Mouse (Mus musculus) kidney, postnatal 4 days (tissue): Measurements from ENCODE around the gene Gm3776.
"Not testable (repeated sequence)": the region's sequence is repeated elsewhere in the genome, so short reads cannot be mapped to it uniquely, and the experiment has no call there.

Experiments
- DNase-seq, 2 experiments: peaks; one replicate each; pipeline ENCODE4 v3.0.0; 2021; ENCODE audit warnings: mixed read lengths in 2 of 2

Gene Gm3776

DNA sequence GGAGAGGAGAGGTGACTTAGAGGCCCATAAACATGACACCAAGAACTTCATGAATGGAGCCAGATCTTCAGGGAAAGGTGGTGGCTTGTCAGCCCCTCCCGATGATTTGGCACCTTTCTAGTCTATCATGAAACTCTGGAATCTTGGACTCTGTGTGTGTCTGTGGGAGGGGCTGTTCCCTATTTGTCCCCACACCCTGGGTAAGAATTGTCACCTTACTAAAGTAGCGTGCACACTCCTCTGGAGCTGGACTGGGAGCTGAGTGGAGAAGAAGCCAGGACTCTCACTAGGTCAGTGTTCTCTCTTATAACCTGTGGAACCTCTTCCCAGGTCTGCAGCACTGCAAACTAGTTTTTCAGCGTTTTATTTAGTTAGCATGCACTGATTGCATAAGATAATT is at the start of gene Gm3776:
Gene Gm3776 (plus strand): TSS at position 216 of the 400 bp plus-strand sequence.
- DNase-seq, result not testable (repeated sequence)

DNA sequence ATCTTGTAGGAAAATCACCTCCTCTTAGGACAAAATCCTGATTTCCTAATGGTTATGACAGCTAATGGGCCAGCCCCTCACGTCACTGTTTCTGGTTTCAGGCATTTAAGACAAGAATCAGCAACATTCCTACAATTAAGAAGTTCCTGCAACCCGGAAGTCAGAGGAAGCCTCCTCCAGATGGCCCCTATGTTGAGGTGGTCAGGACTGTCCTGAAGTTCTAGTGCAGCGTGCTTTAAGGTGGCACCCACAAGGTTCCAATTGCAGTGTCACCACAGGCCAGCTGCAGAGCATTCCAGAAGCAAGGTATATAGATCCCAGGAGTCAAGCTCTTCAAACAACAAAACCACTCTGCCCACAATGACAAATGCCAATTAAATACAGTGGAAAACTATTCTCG is 48.0 kb upstream of the Gm3776 start:
- DNase-seq, result no peak

DNA sequence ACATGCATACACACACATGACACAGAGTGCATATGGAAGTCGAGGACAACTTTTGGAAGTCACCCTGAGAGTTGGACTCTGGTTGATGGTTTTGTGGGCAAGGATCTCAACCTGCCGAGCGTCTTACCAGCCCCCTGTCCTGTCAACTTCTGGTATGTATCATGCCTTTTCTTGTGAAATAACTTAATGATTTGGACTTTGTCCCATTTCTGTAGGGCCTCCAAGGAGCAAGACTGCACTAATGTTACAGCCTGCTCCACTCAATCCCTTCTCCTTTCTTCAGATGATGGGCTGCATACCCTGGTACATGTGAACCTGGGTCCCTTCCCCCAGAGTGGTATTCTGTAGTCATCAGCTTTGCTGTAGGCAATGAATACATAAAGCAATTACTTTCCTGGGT is 46.9 kb upstream of the Gm3776 start:
- no peak for DNase-seq

GRCm38 (mm10) chr9:78210821-78211220 is 46.1 kb upstream of the Gm3776 start:
- no peak for DNase-seq

DNA sequence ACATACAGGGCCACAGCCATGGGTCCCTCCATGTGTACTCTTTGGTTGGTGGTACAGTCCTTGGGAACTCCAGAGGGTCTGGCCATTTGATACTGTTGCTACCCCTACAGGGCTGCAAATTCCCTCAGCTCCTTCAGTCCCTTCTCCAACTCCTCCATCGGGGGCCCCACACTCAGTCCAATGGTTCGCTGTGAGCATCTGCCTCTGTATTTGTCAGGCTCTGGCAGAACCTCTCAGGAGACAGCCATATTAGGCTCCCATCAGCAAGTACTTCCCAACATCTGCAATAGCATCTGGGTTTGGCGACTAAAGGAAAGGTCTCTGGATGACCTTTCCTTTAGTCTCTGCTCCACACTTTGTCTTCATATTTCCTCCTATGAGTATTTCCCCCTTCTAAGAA is 45.4 kb upstream of the Gm3776 start:
- DNase-seq, result no peak

- DNase-seq, result no peak
Measured at GRCm38 (mm10) chr9:78212341-78213049, 44.4 kb upstream of the Gm3776 start.

DNA sequence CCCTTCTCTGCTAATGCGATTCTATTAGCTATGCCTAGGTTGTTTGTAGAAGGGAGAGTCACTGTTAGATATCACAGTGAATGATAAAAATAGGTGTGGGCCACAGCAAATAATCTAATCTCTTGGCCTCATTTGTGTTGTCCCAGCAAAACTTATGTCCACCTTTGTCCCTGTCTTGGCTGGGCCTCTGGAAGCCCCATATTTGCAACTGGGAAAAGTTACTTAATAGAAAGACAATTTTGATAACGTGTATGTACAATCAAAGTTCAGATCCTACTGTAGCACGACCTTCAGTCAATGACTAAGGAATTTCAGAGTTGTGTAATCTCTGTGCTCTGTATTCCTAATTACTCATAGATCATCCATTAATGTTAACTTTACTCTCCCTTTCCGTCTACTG is 39.9 kb upstream of the Gm3776 start:
- no peak for DNase-seq

DNA sequence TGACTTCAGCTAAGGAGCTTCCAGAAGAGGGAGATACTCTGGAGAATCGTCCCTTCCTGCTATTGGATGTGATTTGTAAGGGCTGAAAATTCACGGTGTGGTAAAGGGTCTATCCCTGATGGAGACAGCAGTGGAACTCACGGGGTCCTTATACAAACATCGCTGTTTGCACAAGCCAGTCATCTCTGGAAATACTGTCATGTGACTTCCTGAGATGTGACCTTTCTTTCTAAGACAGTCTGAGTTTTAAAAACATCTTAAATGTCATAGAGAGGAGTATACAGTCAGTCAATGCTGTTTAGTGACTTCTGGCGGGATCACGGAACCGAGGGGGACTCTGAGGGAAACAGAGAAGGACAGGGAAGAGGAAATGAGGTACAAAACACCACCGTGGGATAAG is 34.3 kb upstream of the Gm3776 start:
- no peak for DNase-seq

DNA sequence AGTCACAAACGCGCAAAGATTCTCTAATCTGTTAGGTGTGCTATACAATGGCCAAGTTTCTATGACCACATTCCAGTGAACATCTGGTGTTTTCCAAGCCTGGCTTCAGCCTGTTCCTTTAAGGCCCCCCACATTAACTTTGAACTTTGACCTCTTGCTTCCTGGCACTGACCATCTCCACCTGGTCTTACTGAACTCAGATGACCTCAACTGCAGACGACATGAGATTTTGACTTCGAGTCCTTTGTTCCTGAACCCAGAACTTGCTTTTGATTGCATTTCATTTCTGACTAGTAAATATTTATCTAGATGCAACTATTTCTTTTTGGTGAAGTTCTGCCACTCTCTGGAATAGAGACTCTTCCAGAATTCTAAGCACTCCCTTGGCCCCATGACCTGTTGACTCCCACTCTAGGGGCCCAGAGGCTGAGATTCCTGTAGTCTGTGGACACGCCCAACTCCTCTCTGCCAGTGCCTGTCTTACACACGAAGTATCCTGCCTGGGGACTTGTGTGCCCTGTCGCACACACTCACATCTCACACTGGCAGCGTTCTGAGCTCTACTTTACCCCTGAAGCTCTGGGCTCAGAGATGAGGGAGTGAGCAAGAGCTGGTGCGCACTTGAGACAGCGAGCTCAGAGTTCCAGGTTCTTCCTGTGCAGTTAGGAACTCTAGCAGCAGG is 33.6 kb upstream of the Gm3776 start:
- no peak for DNase-seq

- DNase-seq, result no peak
Measured at GRCm38 (mm10) chr9:78224418-78224817, 32.5 kb upstream of the Gm3776 start.

DNA sequence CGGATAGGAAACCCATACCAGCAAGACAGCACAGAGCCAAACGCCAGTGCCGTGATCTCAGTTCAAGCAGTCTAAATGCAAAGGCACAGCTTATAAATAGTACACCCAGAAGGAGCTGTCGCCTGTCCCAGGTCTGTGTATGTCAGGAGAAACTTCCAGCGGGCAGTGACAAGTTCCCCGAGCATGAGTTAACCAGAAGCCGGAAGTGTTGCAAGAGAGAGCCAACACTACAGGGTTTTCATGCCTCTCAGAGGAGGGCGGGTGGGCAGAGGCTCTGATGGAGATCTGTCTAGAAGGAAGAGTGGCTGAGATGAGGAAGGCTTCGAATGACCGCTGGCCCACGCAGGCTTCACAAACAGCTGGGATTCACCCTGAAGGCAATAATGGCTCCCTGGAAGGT is 31.6 kb upstream of the Gm3776 start:
- DNase-seq, result no peak

DNA sequence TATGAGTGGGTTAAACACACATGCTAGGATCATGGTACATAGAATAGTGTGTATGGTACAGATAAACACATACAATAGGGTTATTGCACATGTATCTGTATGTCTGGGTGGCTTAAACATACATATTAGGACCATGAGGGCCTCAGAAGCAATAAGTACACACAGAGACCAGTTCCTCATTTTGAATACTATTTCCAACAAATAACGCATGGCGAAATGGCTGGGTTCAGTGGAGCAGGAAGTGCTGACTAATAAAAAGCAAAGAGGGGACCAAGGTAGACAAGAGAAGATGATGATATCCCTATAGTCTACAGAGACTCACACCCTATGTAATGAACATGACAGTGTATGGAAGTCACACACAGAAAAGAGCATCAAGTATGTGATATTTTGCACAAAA is 28.8 kb upstream of the Gm3776 start:
- no peak for DNase-seq

- peak in 1 of 2 experiments; percentile 20 for DNase-seq
Measured at GRCm38 (mm10) chr9:78229658-78230057, 27.3 kb upstream of the Gm3776 start.

GRCm38 (mm10) chr9:78230461-78230860 is 26.5 kb upstream of the Gm3776 start, which contains the start of gene Gsta1:
Gene Gsta1, plus strand, starts transcription at chr9:78230656.
- DNase-seq, result not testable (repeated sequence)

- DNase-seq, result not testable (repeated sequence)
Measured at GRCm38 (mm10) chr9:78233121-78233695, 23.7 kb upstream of the Gm3776 start.

DNA sequence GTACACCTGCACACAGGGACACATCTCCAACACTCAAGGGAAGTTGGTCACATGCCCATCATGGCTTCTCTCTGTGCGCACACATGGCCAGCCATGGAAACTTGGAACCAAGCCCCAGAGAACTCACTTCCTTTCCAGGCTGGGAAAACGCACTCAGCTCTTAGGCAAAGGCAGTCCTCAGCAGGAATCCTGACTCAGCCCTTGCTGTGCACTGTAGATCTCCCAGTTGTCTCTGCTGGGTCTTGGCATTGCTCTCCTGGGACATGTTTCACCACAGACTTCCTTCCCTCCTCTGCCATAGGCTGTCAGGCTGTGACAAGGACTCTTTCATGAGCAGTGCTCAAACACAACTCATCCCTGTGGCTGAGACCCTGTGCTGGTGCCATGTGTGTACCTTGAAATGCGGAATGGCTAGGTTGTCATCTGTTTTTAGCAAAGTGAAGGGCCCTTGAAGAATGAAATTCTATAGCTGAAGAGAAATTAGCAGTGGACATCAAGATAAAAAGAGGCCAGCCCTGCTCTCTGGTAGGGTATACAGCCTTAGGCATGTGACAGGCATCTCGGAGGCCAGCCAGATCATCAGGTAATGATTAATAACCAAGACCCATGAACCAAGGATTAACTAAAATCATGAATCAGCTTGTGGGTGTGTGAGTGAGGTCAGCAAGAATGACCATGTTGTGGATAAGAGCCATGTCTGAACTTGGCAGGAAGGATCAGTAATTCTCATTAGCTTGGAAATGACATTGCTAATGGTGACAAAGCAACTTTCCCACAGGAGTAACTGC is 1.1 kb upstream of the Gm3776 start:
- peak in 1 of 2 experiments; percentile 4 for DNase-seq

DNA sequence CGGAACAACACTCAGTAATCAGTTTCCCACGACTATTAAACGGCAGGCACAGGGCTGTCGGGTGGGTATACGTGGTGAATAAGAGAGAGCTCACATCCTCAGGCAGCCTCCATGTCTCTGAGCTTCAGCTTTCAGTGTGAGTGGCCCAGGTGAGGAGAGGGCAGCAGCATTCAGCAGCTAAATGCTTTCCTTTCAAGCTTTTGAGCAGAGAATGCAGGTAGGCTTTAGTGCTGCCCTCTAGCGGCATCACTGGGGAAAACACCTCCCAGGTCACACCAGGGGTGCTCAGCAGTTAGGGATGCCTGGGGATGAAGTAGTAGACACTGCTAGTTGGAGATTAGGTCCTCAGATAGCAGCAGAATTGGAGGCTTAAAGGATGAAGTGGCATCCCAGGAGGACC is 2.8 kb downstream of the Gm3776 start:
- peak; percentile 69 to 71 for DNase-seq

GRCm38 (mm10) chr9:78270945-78271344 is 14.0 kb downstream of the Gm3776 start:
- not testable (repeated sequence) for DNase-seq

- DNase-seq, result peak; percentile 33 to 43
Measured at GRCm38 (mm10) chr9:78282002-78282711, 25.2 kb downstream of the Gm3776 start.

- not testable (repeated sequence) for DNase-seq
Measured at GRCm38 (mm10) chr9:78289063-78289462, 32.1 kb downstream of the Gm3776 start.

DNA sequence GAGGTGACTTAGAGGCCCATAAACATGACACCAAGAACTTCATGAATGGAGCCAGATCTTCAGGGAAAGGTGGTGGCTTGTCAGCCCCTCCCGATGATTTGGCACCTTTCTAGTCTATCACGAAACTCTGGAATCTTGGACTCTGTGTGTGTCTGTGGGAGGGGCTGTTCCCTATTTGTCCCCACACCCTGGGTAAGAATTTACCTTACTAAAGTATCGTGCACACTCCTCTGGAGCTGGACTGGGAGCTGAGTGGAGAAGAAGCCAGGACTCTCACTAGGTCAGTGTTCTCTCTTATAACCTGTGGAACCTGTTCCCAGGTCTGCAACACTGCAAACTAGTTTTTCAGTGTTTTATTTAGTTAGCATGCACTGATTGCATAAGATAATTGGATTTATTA is 32.8 kb downstream of the Gm3776 start, which contains the start of gene Gm10639:
Gene Gm10639 (plus strand): TSS at position 201 of the 400 bp plus-strand sequence.
- not testable (repeated sequence) for DNase-seq

GRCm38 (mm10) chr9:78292462-78292861 is 35.5 kb downstream of the Gm3776 start:
- not testable (repeated sequence) for DNase-seq
